Mouse (Mus musculus) ovary, postnatal 14 days (tissue): ENCODE measurements at regions not wholly inside any gene's neighbourhood (a gene's known extent, or its start where the extent isn't known, plus 50 kb on each side); places are given as distances from the start of the nearest gene placed in this dataset.
A peak's percentile ranks its signal among the peaks of the same experiment; 100 is the strongest.

Experiments used
- DNase-seq: peaks from one replicate; pipeline ENCODE4 v3.0.0; 2022; ENCODE audit warnings: low spot score

- DNase-seq = peak; percentile 5
Measured at GRCm38 (mm10) chr19:48090393-48090792, 115.4 kb upstream of the Sorcs3 start.

DNA sequence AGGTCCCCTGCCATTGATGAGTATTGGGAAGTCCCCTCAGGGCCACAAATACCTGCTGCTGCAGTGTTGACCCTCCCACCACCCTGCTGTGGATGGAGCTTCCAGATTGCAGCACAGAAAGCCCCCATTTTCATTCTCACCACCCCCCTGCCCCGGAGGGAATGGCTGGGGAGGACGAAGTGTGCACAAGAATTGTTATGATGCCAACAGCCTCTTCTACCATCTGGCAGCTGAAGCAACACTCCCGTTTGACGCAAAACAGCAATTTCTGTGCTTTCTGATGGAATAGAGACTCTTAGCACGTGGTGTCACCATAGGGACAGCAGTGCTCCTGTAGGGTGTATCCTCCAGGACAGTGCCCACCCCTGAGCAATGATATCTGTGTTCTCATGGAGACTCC is 108.5 kb upstream of the Sorcs3 start:
- no peak for DNase-seq

GRCm38 (mm10) chr19:48097942-48098596 is 107.8 kb upstream of the Sorcs3 start:
- no peak for DNase-seq

- DNase-seq = no peak
Measured at GRCm38 (mm10) chr19:48100991-48101390, 104.8 kb upstream of the Sorcs3 start.

- no peak for DNase-seq
Measured at GRCm38 (mm10) chr19:48115155-48115554, 90.7 kb upstream of the Sorcs3 start.

DNA sequence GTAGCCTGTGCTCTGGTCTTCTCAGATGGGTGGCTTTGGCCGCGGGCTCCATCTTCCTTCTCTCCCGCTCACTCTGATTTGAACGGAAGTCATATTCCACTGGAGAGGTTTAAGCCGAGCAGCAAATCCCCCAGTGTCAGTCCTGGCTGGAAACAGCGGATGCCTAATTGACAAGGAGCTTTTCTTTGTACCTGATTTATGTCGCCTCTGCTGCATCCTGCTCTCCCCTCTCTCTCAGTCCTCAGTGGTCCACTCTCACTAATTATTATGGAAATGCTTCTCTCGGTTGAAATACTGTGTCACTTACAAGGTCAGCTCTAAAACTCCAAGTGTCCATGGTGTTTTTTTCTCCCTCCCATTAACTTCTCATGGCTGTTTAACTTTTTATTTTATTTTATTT is 90.1 kb upstream of the Sorcs3 start:
- DNase-seq = no peak

DNA sequence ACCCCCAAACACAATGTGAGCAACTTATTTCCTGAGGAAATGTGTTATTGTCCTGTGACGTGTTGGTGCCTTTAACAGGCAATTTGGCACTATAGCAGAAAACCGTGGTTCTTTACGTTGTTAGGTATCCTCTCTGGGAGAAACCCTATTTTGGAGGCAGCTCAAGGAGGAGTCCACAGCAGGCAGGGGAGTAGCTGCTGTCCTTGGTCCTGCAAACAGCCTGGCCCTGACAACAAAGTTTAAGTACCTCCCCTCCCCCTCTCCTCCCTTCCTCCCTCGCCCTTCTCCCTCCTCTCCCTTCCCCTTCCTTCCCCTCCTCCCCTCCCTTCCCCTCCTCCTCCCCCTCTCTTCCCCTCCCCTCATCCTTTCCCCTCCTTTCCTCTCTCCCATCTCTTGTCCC is 89.1 kb upstream of the Sorcs3 start:
- DNase-seq = no peak

- no peak for DNase-seq
Measured at GRCm38 (mm10) chr19:48117646-48118045, 88.2 kb upstream of the Sorcs3 start.

DNA sequence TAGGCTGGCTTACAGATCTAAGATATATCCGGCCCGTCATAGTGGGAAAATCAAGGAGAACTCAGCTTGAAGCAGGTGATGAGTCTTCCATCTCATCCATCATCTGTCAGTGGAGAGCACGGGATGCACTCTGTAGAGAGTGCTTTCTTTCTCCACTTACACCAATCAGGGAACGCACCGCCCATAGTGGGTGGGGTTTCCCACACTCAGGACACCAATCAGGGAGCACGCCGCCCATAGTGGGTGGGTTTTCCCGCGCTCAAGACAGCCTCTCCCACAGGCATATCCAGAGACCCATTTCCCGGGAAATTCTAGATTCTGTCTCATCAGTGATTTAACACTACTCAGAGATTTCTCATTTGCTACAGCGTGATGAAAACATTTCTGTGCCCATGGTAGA is 83.5 kb upstream of the Sorcs3 start:
- DNase-seq = no peak

DNA sequence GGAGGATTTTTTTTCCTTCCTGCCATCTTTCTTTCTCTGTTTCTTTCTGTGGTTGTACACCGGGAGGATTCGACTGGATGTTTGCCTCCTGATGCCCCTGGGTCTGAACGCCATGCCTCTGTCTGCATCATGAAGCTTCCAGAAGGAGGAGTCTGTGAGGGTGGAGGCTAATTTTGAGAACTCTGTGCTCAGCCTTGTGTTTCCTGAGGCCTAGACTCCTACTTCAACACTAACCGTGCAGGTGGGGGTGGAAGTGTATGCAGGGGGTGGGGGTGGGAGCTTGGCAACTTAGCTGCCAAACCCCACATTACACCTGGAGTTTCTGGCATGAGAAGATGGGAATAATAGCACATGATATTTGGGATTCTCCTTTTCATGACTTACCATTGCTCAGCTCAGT is 82.0 kb upstream of the Sorcs3 start:
- no peak for DNase-seq

DNA sequence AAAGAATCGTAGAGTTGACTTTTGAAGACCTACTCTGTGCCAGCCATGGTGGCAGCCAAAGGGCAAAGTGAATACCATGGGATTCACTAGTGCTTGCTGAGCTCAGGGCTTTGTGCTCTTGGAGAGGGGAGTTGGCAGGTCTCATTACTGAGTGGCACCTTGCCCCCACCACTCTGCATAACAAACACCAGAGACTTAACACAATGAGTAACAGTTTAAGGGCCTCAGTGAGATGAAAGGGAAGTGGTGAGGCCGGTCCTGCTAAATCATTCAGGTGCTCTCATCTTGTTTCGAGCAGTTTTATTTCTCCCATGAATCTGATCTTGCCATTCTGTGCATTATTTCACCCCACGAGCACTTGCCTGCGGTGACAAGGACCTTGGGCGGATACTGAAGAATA is 80.1 kb upstream of the Sorcs3 start:
- no peak for DNase-seq

DNA sequence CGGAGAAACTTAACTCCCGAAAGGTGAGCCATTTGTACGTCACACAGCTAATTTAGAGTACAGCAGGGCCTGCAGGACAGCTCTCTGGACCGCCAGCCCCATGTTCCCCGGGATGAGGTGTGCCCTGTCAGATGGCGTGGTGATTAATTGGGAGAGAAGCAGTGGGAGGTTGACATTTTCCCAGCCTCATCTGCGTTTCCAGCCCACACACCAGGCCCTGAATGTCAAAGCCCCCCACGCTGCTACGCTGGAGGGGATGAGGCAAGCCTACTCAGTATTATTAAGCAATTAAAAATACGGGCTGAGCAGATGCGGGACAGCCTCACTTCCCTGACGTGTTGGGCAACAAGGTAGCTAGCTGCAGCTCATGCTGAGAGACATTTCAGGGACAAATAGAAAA is 77.7 kb upstream of the Sorcs3 start:
- DNase-seq = no peak

DNA sequence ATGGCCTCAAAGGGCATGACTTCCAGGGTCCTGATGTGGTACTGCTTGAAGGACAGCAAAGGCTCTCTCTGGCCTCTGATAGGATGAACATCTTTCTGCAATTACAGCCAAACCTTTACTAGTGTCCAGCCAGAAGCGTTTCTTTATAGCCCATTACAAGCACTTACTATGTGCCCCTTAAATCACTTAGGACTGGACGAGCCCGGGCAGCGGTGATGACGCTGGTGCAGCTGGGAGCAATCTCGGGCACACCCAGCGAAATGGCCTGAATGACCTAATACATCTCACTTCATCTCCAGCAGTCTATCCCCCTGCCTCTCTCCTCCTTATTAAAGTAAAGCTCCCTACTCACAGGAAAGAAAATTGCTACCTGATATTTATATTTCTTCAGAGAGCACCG is 69.6 kb upstream of the Sorcs3 start:
- no peak for DNase-seq

- DNase-seq = peak; percentile 18
Measured at GRCm38 (mm10) chr19:48144129-48144528, 61.7 kb upstream of the Sorcs3 start.
